Mouse (Mus musculus): ENCODE results near the gene Tec.
A peak's percentile ranks its signal among the peaks of the same experiment; 100 is the strongest.

Gene Tec

DNA sequence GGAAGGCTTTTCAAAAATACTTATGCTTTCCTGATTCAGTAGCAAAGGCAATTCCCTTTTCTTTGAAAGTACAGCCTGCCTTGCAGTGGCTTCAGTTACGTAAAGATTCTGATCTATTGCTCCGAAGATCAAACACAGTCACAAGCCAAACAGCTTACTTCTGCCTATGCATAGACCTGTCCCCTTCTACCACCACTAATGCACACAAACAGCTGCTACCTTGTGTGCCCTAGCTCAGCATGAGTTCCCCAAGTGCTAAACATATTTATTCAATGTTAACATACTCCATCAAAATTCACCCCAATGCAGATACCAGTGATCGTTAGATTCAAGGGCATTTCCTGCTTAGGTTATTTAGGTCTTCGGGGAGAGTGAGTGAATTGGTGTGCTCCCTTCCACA is 121.8 kb downstream of the Tec start:
- DNase-seq (ENCODE audit: inconsistent age in 2 of 2, low spot score in 1 of 2), result no peak

DNA sequence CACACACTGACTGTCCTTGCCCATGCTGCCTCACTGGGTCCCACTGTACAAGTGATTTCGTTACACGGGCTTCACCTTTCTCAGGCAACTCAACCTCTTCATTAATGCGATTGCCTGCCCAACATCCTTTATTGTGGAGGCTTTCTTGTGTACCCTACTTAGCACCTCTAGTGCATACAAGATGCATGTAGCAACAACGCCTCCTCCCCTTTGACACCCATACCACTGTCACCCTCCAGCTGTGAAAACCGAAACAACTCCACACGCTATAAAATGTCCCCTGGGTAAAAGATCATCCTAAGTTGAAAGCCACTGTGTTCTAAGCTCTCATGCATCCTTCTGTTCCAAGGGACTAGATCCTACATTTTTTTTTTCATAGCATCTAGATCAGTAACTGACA is 125.2 kb downstream of the Tec start:
- DNase-seq (ENCODE audit: inconsistent age in 2 of 2, low spot score in 1 of 2), result no peak

DNA sequence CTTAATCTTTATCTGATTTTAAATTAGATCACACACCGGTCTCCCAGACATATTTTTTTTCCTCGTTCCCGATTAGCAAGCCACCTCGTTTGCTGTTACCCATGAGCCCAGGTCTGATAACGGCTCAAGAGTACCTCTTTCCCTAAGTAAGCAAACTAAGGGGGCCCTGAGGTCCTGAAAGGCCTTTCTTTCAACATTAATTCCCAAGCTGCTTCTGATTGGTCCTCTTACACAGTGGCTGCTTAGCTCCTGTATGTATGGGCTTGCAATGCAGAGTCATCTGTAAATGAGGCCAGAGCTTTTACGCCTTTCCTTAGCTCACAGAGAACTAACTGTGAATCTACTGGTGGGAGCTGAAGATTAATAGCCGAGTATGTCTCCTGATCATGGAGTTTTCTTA is 131.4 kb downstream of the Tec start:
- DNase-seq (ENCODE audit: inconsistent age in 2 of 2, low spot score in 1 of 2), result no peak

DNA sequence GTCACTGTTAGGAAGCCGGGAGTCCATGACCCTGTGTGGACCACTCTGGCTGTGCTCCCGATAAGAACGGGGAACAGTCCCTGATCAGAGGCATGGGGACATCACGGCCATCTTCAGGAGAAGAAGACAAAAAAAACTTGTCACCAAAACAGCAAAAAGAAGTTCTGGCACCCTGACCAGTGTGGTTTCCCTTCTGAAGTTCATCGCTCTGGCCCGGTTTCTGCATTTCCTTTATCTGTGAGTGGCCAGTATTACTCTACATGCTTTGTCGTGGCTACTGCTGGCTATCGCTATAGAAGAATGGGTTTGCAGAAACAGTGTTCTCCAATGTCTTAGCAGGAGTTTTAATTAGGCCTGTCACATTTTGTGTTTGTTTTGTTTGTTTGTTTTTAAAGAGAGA is 131.8 kb downstream of the Tec start:
- DNase-seq (ENCODE audit: inconsistent age in 2 of 2, low spot score in 1 of 2), result no peak

DNA sequence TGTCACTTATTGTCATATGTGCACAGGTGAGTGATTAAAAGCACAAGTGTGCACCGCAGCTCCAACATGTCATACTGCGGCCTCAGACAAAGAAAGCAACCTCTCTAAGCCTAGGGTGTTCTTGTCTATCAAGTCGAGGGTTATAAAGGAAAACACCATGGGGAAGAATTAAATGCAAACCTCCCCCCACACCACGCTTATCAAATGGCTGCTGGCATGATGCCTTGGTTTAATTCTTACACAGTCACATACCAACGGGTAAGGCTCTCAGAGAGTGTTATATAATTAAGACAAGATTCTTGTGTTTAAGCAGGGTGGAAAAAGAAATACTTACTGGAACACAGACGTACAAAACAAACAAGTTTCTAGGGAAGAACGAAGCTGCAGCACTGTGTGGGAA is 132.5 kb downstream of the Tec start:
- DNase-seq (ENCODE audit: inconsistent age in 2 of 2, low spot score in 1 of 2), result no peak

DNA sequence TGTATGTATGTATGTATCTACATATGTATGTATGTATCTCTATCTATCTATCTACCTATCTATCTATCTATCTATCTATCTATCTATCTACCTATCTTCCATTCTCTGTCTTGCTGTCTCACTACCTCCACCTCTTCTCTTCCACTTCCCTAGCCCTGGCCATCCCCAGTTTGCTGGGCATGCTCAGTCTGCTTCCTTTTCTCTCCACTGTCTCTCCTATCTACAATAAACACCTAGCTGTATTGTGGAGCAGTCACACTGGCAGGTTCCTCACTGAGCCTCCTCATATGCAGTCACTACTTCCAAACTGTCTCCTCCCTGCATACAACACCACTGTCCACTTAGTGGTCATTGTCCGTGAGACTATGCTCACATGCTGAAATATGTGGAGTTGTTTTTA is 135.4 kb downstream of the Tec start:
- DNase-seq (ENCODE audit: inconsistent age in 2 of 2, low spot score in 1 of 2), result no peak

DNA sequence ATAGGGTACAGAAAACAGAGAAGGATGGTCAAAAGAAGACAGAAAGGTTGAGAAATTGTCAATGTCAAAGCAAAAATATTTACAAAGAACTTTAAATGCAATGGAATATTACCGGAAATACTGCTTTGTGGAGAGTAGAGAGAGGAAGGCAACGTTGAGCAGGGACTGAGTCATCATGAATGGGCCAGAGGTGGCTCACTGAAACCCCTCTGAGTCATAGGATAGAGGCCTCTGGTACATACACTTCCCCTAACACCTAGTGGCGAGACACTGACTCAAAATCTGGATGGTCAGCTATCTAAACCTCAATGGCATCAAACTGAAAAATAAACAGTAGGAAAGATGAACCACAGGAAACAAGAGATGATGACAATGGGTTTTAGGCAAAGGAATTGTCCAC is 142.9 kb downstream of the Tec start:
- no peak for DNase-seq (ENCODE audit: inconsistent age in 2 of 2, low spot score in 1 of 2)

DNA sequence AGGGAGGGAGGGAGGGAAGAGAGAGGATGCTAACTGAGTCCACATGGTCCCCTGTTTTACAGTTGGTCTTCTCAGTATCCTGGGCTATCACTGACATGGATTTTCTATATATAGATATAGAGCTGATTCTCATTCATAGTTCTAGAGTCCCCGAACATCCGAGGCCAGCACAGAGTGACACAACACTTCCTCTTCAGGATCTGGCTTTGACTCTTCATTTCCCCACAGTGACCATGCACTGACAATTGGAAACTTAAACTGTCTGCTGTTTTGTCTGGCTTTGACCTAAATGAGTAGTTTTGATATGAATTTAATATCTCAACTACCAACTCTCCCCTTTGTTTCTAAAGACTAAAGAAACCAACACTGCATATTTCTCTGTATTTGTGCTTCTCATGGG is 144.9 kb downstream of the Tec start:
- DNase-seq (ENCODE audit: inconsistent age in 2 of 2, low spot score in 1 of 2), result no peak

DNA sequence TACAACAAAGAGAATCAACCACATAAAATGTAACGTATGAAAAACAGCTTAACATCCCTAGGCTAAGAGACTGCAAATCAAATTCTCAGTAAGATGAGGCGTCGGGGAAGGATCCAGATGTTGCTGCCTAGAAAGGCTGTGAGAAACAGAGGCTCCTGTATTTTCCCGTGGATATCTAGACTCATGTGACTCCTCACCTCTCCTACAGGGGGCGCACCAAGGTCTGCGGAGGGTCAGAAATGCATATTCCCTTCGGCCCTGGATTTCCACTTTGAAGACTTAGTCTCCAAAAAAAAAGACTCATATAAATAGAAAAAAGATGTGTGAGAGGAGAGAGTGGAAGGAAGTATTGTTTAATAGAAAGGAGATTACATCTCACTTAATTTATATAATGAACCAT is 147.7 kb downstream of the Tec start:
- DNase-seq (ENCODE audit: inconsistent age in 2 of 2, low spot score in 1 of 2), result no peak

DNA sequence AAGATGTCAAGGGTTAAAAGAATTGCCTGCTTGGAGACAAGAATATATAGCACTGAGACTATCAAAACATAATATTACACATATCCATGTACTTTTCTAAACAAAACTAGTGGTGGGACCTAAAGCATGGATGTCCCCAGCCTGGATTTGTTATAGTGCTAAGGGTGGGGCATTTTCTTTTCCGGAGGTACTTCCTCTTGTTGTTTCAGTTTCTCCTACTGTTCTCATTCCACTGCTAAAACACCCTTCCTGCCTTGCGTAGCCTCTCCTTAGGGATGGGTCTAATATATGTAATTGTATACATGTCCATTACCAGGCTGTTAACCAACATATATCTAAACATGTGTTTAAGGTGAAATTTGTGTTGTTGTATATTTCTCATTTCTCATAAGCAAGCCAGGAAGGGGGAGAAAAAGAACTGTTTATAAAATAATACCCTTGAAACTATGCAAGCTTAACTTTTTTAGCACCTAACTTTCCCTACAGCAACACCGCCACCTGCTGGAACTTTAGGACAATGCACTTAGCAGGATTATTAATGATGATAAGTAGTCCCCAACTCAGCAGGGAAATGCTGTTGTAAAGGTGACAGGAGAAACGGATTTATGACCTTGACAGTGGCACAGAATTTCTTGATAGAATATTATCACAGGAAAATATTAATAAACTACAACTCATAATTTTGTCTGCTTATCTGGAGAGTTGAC is 157.6 kb downstream of the Tec start:
- DNase-seq (ENCODE audit: inconsistent age in 2 of 2, low spot score in 1 of 2), result peak; percentile 37 to 81

DNA sequence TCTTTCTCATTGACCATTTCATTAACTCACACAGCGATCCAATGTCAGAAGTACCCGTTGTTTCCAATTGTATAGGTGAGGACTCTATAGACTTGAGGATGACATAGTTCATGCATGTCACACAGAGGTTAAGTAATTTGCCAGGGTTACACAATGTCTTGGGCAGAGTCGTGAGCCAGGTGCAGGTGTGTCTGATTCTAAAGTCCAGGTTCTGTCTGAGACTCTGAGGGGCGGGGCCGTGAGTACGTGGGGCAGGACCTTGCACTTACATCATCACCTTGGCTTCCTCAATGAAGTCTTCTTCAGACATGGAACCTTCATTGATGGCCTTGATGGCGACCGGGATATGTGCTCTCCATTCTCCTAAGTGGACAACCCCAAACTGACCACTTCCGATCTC is 158.3 kb downstream of the Tec start:
- no peak for DNase-seq (ENCODE audit: inconsistent age in 2 of 2, low spot score in 1 of 2)

DNA sequence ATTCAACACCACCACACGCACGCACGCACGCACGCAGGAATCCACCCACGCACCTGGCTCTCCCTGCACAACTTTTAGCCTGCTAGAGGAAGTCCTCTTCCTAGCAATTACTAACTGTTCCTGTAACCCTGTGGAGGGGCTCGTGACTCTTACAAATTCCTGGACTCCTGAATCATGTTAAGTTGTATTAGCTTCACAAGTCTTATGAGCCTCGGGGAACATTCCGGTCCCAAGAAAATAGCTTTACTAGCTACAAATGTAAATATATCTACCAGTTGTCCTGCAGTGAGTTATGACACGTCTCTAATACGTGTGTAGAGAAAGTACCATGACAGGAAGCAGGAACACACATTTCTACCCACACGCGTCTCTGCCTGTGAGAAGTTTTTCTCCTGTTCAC is 158.8 kb downstream of the Tec start:
- no peak for DNase-seq (ENCODE audit: inconsistent age in 2 of 2, low spot score in 1 of 2)

DNA sequence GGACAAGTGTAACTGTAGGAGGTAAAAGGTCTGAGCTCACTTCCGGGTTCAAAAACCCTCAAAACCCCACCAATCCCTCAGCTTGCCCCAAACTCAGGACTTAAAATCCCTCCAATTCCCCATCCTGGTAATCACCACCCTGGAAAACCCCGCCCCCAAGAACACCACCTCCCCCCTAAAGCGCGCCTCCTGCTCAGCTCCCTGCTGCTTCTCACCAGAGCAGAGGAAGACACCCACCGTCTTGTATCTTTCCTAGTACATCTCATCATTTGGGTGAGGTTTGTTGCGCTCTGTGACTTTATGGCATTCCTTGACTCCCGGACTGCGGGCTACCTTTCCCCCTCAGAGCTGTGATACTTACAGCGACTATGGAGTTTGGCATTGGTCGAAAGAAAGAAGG is 161.6 kb downstream of the Tec start:
- DNase-seq (ENCODE audit: inconsistent age in 2 of 2, low spot score in 1 of 2), result no peak

DNA sequence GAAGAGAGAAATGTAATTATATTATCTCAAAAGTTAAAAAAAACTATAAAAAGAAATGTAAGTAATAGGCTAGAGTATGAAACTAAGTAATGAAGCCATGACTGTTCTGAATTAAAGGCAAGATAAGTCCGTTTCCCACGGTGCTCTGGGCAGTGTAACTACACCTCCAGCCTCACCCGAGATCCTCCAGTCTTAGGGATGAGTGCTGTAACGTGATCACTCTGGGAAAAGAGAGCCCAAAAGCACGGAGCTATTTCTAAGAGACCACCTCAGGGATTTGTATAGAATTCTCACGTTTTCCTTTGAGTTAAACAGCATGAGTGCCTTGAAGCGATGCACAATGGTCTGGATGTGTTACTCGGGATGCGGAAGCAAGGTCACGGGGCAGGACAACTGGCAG is 162.2 kb downstream of the Tec start:
- DNase-seq (ENCODE audit: inconsistent age in 2 of 2, low spot score in 1 of 2), result peak in 1 of 2 experiments; percentile 26
